Comparison of ENCODE assay signal across 9 mouse cellular contexts in the genomic region with DNA sequence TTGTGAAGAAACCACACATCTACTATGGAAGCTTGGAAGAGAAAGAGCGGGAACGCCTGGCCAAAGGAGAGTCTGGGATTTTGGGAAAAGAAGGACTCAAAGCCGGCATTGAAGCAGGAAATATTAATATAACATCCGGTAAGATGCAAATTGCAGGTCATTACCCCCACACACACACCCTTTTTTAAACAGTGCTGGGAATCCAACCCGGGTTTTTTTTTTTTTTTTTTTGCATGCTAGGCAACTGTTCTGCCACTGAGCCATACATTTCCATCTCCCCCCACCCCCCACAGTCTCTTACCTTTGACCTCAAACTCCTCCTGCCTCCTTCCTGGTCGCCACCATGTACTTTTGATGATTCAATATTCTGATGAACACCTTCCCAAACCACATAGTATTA. TPM values are rescaled to one million over a fixed set of nuclear protein-coding genes. Genes with fewer than 3 reads are reported as not detected.
DNase-seq lines count a peak whose midpoint lies in the region; ATAC-seq and TF ChIP-seq lines count a peak whose summit lies in the region.
"Had no signal": no experiment of that assay in that cellular context is flagged by ENCODE, and none has a peak within 500 bp of the region (broad histone marks: within the 10 kb centered on the region; RNA-seq: fewer than 3 reads in every experiment).

No protein-coding gene starts in this region.

- 23% methylated on average over 6 of the region's 6 CpGs for WGBS in kidney, embryonic 14.5 days
- 33% methylated on average over 6 of the region's 6 CpGs for WGBS in hindbrain, embryonic 16.5 days
- 44% methylated on average over 6 of the region's 6 CpGs for WGBS in midbrain, postnatal 0 days

- H3K27ac ChIP-seq in kidney, embryonic 14.5 days (ENCODE audit: low read depth, low read length): peak overlapping the region; percentile 88
- H3K27ac ChIP-seq in hindbrain, embryonic 16.5 days (ENCODE audit: low read depth, low read length): no peak overlapping the region
- H3K27ac ChIP-seq in midbrain, postnatal 0 days (ENCODE audit: low read depth, low read length): 0 out of 2 replicates have a peak overlapping the region, but pooled peaks have one; percentile 74

- peaks cover 16% of the 10 kb centered on the region for H3K4me1 ChIP-seq in kidney, embryonic 14.5 days (ENCODE audit: control insufficient read depth, insufficient read depth, low read length)
- peaks cover 27% of the 10 kb centered on the region for H3K4me1 ChIP-seq in hindbrain, embryonic 16.5 days (ENCODE audit: control insufficient read depth, insufficient read depth, low read depth, low read length)
- peaks cover 10% of the 10 kb centered on the region for H3K4me1 ChIP-seq in midbrain, postnatal 0 days (ENCODE audit: insufficient read depth, low read length)

- H3K9me3 ChIP-seq in kidney, embryonic 14.5 days (ENCODE audit: control insufficient read depth, low read length): no peaks in the 10 kb centered on the region
- no peaks in the 10 kb centered on the region for H3K9me3 ChIP-seq in hindbrain, embryonic 16.5 days (ENCODE audit: control insufficient read depth, low read length)
- H3K9me3 ChIP-seq in midbrain, postnatal 0 days (ENCODE audit: low read length): no peaks in the 10 kb centered on the region

- H3K9ac ChIP-seq in kidney, embryonic 14.5 days (ENCODE audit: low read depth, low read length): peak overlapping the region; percentile 91
- H3K9ac ChIP-seq in hindbrain, embryonic 16.5 days (ENCODE audit: low read depth, low read length): peak overlapping the region; percentile 93
- peak overlapping the region; percentile 77 for H3K9ac ChIP-seq in midbrain, postnatal 0 days (replicated peaks; ENCODE audit: low read length, poor library complexity, severe bottlenecking)

- H3K27me3 ChIP-seq in kidney, embryonic 14.5 days (ENCODE audit: control insufficient read depth, insufficient read depth, low read length): no peaks in the 10 kb centered on the region
- H3K27me3 ChIP-seq in hindbrain, embryonic 16.5 days (replicated peaks; ENCODE audit: control insufficient read depth, insufficient read depth, low read length): no peaks in the 10 kb centered on the region
- no peaks in the 10 kb centered on the region for H3K27me3 ChIP-seq in midbrain, postnatal 0 days (ENCODE audit: insufficient read depth, low read length)

- DNase-seq in kidney, postnatal 14 days: no peak
- peak; percentile 23 for DNase-seq in ZHBTc4 (ENCODE audit: low read depth, low spot score)
- DNase-seq in midbrain, postnatal 0 days (ENCODE audit: low spot score): no peak
- DNase-seq in left cerebral cortex, adult 18-20 months (ENCODE audit: low spot score in 2 of 2): no peak
- DNase-seq in cerebellum, adult 8-10 months: no peak
- DNase-seq in spleen, postnatal 36 days (ENCODE audit: low spot score in 2 of 2): no peak
- DNase-seq: left cerebral cortex, postnatal 4 days had no signal

- H3K4me3 ChIP-seq in kidney, embryonic 14.5 days (ENCODE audit: low read length): peak overlapping the region; percentile 84
- H3K4me3 ChIP-seq in hindbrain, embryonic 16.5 days (ENCODE audit: low read length): peak overlapping the region; percentile 94
- peak overlapping the region; percentile 87 for H3K4me3 ChIP-seq in midbrain, postnatal 0 days (ENCODE audit: low read depth, low read length)

- no peak for ATAC-seq in kidney, embryonic 14.5 days (ENCODE audit: low FRiP score, low TSS enrichment)
- ATAC-seq in hindbrain, embryonic 16.5 days: no peak
- ATAC-seq in midbrain, postnatal 0 days (ENCODE audit: low FRiP score): no peak

- H3K36me3 ChIP-seq in kidney, embryonic 14.5 days (ENCODE audit: control insufficient read depth, insufficient read depth, low read length): peaks cover 38% of the 10 kb centered on the region
- peaks cover 10% of the 10 kb centered on the region for H3K36me3 ChIP-seq in hindbrain, embryonic 16.5 days (ENCODE audit: control insufficient read depth, insufficient read depth, low read length)
- peaks cover 17% of the 10 kb centered on the region for H3K36me3 ChIP-seq in midbrain, postnatal 0 days (ENCODE audit: insufficient read depth, low read length)

- TF ChIP-seq CTCF in midbrain, postnatal 0 days (IDR thresholded peaks at IDR 0.05): no peak

- H3K4me2 ChIP-seq in kidney, embryonic 14.5 days (replicated peaks; ENCODE audit: low read depth, low read length): peak overlapping the region; percentile 77
- H3K4me2 ChIP-seq in hindbrain, embryonic 16.5 days (ENCODE audit: low read length): peak overlapping the region; percentile 69
- peak overlapping the region; percentile 55 for H3K4me2 ChIP-seq in midbrain, postnatal 0 days (ENCODE audit: low read depth, low read length, poor library complexity, severe bottlenecking)

RNA-seq across cellular contexts. Expression of gene Prpf4, which starts 1.0 kb away (rescaled TPM):
- polyA plus RNA-seq in kidney, embryonic 14.5 days (2014; fragmentation: Nextera tagmentation; extraction: Ambion mirVana): 20.2 and 32.8 TPM in 2 replicates
- 12.4 and 15.8 TPM in 2 replicates for polyA plus RNA-seq in hindbrain, embryonic 16.5 days (2015; fragmentation: Nextera tagmentation; extraction: Ambion mirVana)
- 13.4 and 16.0 TPM in 2 replicates for total RNA-seq in midbrain, postnatal 0 days (2014; rRNA removed)
- polyA plus RNA-seq in midbrain, postnatal 0 days (2015; fragmentation: Nextera tagmentation; extraction: Ambion mirVana): 12.8 TPM in 2 replicates
- total RNA-seq in left cerebral cortex, adult 18-20 months (2021): 10 to 100 TPM; 13.0 to 14.2 TPM

RNA-seq across cellular contexts. Expression of gene Cdc26, which starts 1.2 kb away (rescaled TPM):
- 183 and 253 TPM in 2 replicates for polyA plus RNA-seq in kidney, embryonic 14.5 days (2014; fragmentation: Nextera tagmentation; extraction: Ambion mirVana)
- polyA plus RNA-seq in hindbrain, embryonic 16.5 days (2015; fragmentation: Nextera tagmentation; extraction: Ambion mirVana): 71.0 and 72.2 TPM in 2 replicates
- total RNA-seq in midbrain, postnatal 0 days (2014; rRNA removed): 41.2 and 62.1 TPM in 2 replicates
- polyA plus RNA-seq in midbrain, postnatal 0 days (2015; fragmentation: Nextera tagmentation; extraction: Ambion mirVana): 73.1 and 73.4 TPM in 2 replicates
- 10 to 100 TPM; 47.9 to 49.7 TPM for total RNA-seq in left cerebral cortex, adult 18-20 months (2021)

RNA-seq across cellular contexts. Expression of gene Rnf183, which starts 25.4 kb away (rescaled TPM):
- 0.24 TPM in 1 of 2 replicates, not detected in the other for polyA plus RNA-seq in kidney, embryonic 14.5 days (2014; fragmentation: Nextera tagmentation; extraction: Ambion mirVana)
- 0.29 TPM in 1 of 2 replicates, not detected in the other for polyA plus RNA-seq in hindbrain, embryonic 16.5 days (2015; fragmentation: Nextera tagmentation; extraction: Ambion mirVana)
- 0.85 TPM in 1 of 2 replicates, not detected in the other for total RNA-seq in midbrain, postnatal 0 days (2014; rRNA removed)
- polyA plus RNA-seq in midbrain, postnatal 0 days (2015; fragmentation: Nextera tagmentation; extraction: Ambion mirVana): 0.11 and 0.39 TPM in 2 replicates
- not detected for total RNA-seq in left cerebral cortex, adult 18-20 months (2021)
- total RNA-seq: left cerebral cortex, postnatal 4 days had no signal

RNA-seq across cellular contexts. Expression of gene Slc31a1, which starts 49.1 kb away (rescaled TPM):
- 23.9 and 42.1 TPM in 2 replicates for polyA plus RNA-seq in kidney, embryonic 14.5 days (2014; fragmentation: Nextera tagmentation; extraction: Ambion mirVana)
- 50.0 and 51.1 TPM in 2 replicates for polyA plus RNA-seq in hindbrain, embryonic 16.5 days (2015; fragmentation: Nextera tagmentation; extraction: Ambion mirVana)
- total RNA-seq in midbrain, postnatal 0 days (2014; rRNA removed): 15.0 and 21.7 TPM in 2 replicates
- 30.9 and 33.3 TPM in 2 replicates for polyA plus RNA-seq in midbrain, postnatal 0 days (2015; fragmentation: Nextera tagmentation; extraction: Ambion mirVana)
- total RNA-seq in left cerebral cortex, adult 18-20 months (2021): 10 to 100 TPM; 10.7 to 11.3 TPM

RNA-seq across cellular contexts. Expression of gene Fkbp15, which starts 49.3 kb away (rescaled TPM):
- 17.8 and 25.2 TPM in 2 replicates for polyA plus RNA-seq in kidney, embryonic 14.5 days (2014; fragmentation: Nextera tagmentation; extraction: Ambion mirVana)
- 22.9 and 24.6 TPM in 2 replicates for polyA plus RNA-seq in hindbrain, embryonic 16.5 days (2015; fragmentation: Nextera tagmentation; extraction: Ambion mirVana)
- 34.3 and 37.5 TPM in 2 replicates for total RNA-seq in midbrain, postnatal 0 days (2014; rRNA removed)
- polyA plus RNA-seq in midbrain, postnatal 0 days (2015; fragmentation: Nextera tagmentation; extraction: Ambion mirVana): 19.8 and 20.2 TPM in 2 replicates
- 10 to 100 TPM; 32.8 to 33.2 TPM for total RNA-seq in left cerebral cortex, adult 18-20 months (2021)
